Mouse (Mus musculus): ENCODE measurements around the gene Flcn. TPM values are rescaled to one million over a fixed set of nuclear protein-coding genes. Genes with fewer than 3 reads are reported as not detected.

Flcn gene
- total RNA-seq (2023) = 10 to 100 TPM; 36.0 to 52.2 TPM

GRCm38 (mm10) chr11:59809670-59810474 lies at the start of gene Flcn:
Gene Flcn (minus strand): TSS chr11:59810016.

GRCm38 (mm10) chr11:59839459-59840126 lies 29.8 kb upstream of the Flcn start, which contains the start of gene Cops3:
Gene Cops3 (minus strand): TSS chr11:59839838.

DNA sequence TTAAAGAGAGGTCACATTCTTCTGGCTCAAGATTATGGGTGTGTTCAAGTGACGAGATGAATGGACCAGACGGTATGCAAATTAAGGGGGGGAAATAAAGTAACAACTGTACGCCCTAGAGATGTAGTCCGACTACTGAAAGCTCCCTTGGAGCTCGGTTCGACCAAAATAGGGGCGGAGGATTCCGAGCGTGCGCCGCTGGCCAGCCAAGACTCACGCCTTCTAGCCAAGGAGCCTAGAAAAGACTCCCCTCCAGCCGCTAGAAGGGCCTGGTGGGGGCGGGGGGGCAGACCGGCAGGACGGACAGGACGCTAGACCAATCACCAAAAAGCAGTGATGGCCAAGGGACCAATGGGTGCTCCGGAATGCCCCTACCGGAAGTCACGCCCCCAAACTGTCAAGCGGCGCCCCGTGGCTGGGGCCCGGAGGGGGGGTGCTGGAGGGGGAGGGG lies 29.2 kb upstream of the Flcn start, which contains the start of gene Nt5m:
Gene Nt5m (plus strand): TSS at position 440 of the 451 bp plus-strand sequence.

DNA sequence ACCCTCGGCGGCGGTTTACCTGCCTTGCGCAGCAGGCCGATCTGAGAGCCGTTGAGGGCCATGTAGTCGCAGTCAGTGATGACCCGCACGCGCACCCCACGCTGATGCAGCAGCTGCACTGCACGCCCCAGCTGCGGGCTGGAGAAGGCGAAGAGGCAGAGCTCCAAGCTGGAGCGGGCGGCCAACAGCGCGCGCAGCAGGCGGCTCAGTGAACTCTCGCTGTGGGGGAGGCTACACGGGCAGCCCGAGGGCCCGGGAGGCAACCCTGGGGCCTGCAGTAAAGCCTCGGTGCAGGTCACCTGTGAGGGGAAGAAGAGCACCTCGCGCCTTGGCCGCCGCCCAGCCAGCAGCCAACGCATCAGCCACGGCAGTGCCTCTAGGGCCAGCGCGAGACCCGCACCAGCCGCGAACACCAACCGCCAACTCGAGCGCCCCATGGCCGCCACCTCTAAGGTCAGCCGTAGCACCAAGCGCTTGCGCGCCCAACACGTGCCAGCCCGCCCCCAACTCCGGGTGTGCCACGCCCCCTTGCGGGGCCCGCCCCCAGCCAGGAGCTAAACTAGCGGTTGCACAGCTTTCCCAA lies 22.5 kb downstream of the Flcn start, which contains the start of gene Pld6:
Gene Pld6 (minus strand): TSS at position 447 of the 583 bp plus-strand sequence.

Other genes starting within 250 kb of the Flcn start
- not detected for gene Olfr222, start 233.8 kb downstream of the Flcn start, total RNA-seq (2023)
- gene Olfr223, start 216.7 kb downstream of the Flcn start, total RNA-seq (2023) = not detected
- gene Mprip, start 148.7 kb downstream of the Flcn start, total RNA-seq (2023) = 10 to 100 TPM; 47.2 to 49.8 TPM
- under 1 TPM in 1 of 2 experiments, not detected in 1; 0.33 TPM for gene Pld6, start 22.4 kb downstream of the Flcn start, total RNA-seq (2023)
- gene Nt5m, start 29.4 kb upstream of the Flcn start, total RNA-seq (2023) = 1 to 10 TPM; 5.4 to 7.2 TPM
- 10 to 100 TPM; 47.1 to 51.5 TPM for gene Cops3, start 29.8 kb upstream of the Flcn start, total RNA-seq (2023)
- 1 to 10 TPM; 5.2 to 6.6 TPM for gene Med9, start 138.2 kb upstream of the Flcn start, total RNA-seq (2023)
- gene Rasd1, start 154.9 kb upstream of the Flcn start, total RNA-seq (2023) = under 1 TPM in 1 of 2 experiments, not detected in 1; 0.22 TPM
- gene Pemt, start 236.5 kb upstream of the Flcn start, total RNA-seq (2023) = 1 to 10 TPM; 1.6 to 2.3 TPM

Measured in neutrophil, adult 59 days (primary cell).